Mouse (Mus musculus) stomach, embryonic 14.5 days (tissue): Measurements from ENCODE around the gene Gm20521. TPM values are rescaled to one million over a fixed set of nuclear protein-coding genes. Genes with fewer than 3 reads are reported as not detected.

Experiments
- ATAC-seq: fragments of 200-750 bp; cut with Nextera tagmentation; 2 replicates; pipeline ENCODE4 v1.8.0; 2017; ENCODE audit warnings: low read depth, moderate TSS enrichment; ENCODE audit not compliant: insufficient number of reproducible peaks, insufficient read depth, low FRiP score
- H3K27ac ChIP-seq: fragments of 300-500 bp; sonication (generic); 2 replicates; pipeline ENCODE4 v1.5.1; 2014; ENCODE audit warnings: mild to moderate bottlenecking, low read length, moderate library complexity, mixed read lengths
- H3K27me3 ChIP-seq: fragments of 300-500 bp; sonication (generic); 2 replicates; pipeline ENCODE4 v1.6.1; 2014; ENCODE audit warnings: low read length, control low read depth, mixed read lengths; ENCODE audit not compliant: control insufficient read depth, insufficient read depth
- H3K36me3 ChIP-seq: fragments of 300-500 bp; sonication (generic); 2 replicates; pipeline ENCODE4 v1.6.1; 2014; ENCODE audit warnings: mild to moderate bottlenecking, control low read depth, low read length, moderate library complexity, mixed read lengths; ENCODE audit not compliant: control insufficient read depth, insufficient read depth
- H3K4me1 ChIP-seq: fragments of 300-500 bp; sonication (generic); 2 replicates; pipeline ENCODE4 v1.6.1; 2014; ENCODE audit warnings: low read length, control low read depth, mixed read lengths; ENCODE audit not compliant: control insufficient read depth, insufficient read depth
- H3K4me2 ChIP-seq: fragments of 300-500 bp; sonication (generic); replicated peaks from 2 replicates; pipeline ENCODE4 v1.6.1; 2014; ENCODE audit warnings: low read depth, low read length, control low read depth
- H3K4me3 ChIP-seq: fragments of 300-500 bp; sonication (generic); 2 replicates; pipeline ENCODE4 v1.5.1; 2014; ENCODE audit warnings: low read depth, low read length, control low read depth
- H3K9ac ChIP-seq: fragments of 300-500 bp; sonication (generic); replicated peaks from 2 replicates; pipeline ENCODE4 v1.6.1; 2014; ENCODE audit warnings: low read depth, mild to moderate bottlenecking, control low read depth, low read length, moderate library complexity, mixed read lengths
- H3K9me3 ChIP-seq: fragments of 300-500 bp; sonication (generic); 2 replicates; pipeline ENCODE4 v1.6.1; 2016; ENCODE audit warnings: low read depth, low read length, control low read depth; ENCODE audit not compliant: control insufficient read depth
- WGBS: fragments of 180-500 bp; shearing (Covaris S2); extraction: QIAGEN DNeasy Blood & Tissue Kit; methylation state at CpG from one replicate; pipeline ENCODE4 v1.1.7; 2014; 5-methylcytosine and 5-hydroxymethylcytosine counted together
- polyA plus RNA-seq: library from polyadenylated mRNA; unstranded; fragments of >200 nt; fragmentation: Nextera tagmentation; extraction: Ambion mirVana; gene quantifications from 2 replicates; pipeline ENCODE4 v1.2.1, GENCODE M21; 2014

Gm20521 gene
- polyA plus RNA-seq, 1 experiment from 2014 or later = not detected

- Histone ChIP-seq H3K4me1 (peaks cover 5% of the 10 kb centered on the region; the same call in 1 of the 2 replicates), H3K27me3 (no peaks in the 10 kb centered on the region), H3K27ac (peak within 1 kb of the TSS; percentile 80; the same call in 1 of the 2 replicates), H3K4me3 (peak within 1 kb of the TSS; percentile 71), H3K36me3 (no peaks in the 10 kb centered on the region; the same call in 1 of the 2 replicates), H3K9me3 (no peaks in the 10 kb centered on the region), H3K9ac (peak within 1 kb of the TSS; percentile 57), H3K4me2 (peak within 1 kb of the TSS; percentile 96)
- WGBS = 0% methylated on average over 46 of the region's 61 CpGs
- ATAC-seq = peak; percentile 75
Measured at GRCm38 (mm10) chr14:54877048-54877715, 6.1 kb upstream of the Gm20521 start, which contains the start of gene Ppp1r3e. Gene Ppp1r3e, minus strand, starts transcription at chr14:54877550.

GRCm38 (mm10) chr14:54884022-54884712, 926 bp downstream of the Gm20521 start:
- Histone ChIP-seq H3K9ac (peak overlapping the region; percentile 79), H3K4me3 (peak overlapping the region; percentile 73), H3K9me3 (no peaks in the 10 kb centered on the region), H3K4me2 (peak overlapping the region; percentile 84), H3K4me1 (peaks cover 16% of the 10 kb centered on the region), H3K27ac (peak overlapping the region; percentile 97), H3K27me3 (no peaks in the 10 kb centered on the region), H3K36me3 (peaks cover 12% of the 10 kb centered on the region; the same call in 1 of the 2 replicates)
- ATAC-seq = 0 out of 2 replicates have a peak, but pooled peaks have one; percentile 2
- WGBS = 12% methylated on average over 21 of the region's 21 CpGs

GRCm38 (mm10) chr14:54885309-54885708, 2.1 kb downstream of the Gm20521 start:
- 90% methylated on average over 11 of the region's 11 CpGs for WGBS
- Histone ChIP-seq H3K4me1 (peaks cover 16% of the 10 kb centered on the region), H3K4me3 (no peak overlapping the region), H3K36me3 (peaks cover 12% of the 10 kb centered on the region; the same call in 1 of the 2 replicates), H3K4me2 (peak overlapping the region; percentile 12), H3K9me3 (no peaks in the 10 kb centered on the region), H3K9ac (no peak overlapping the region), H3K27ac (no peak overlapping the region), H3K27me3 (no peaks in the 10 kb centered on the region)
- no peak for ATAC-seq

GRCm38 (mm10) chr14:54892200-54892599, 9.0 kb downstream of the Gm20521 start, which contains the start of gene Pabpn1:
Gene Pabpn1, plus strand, starts transcription at chr14:54892500.
- 0 out of 2 replicates have a peak, but pooled peaks cover 3% of the 10 kb centered on the region for H3K4me1 ChIP-seq
- H3K27ac ChIP-seq = peak within 1 kb of the TSS; percentile 71
- peak within 1 kb of the TSS; percentile 40 for H3K4me2 ChIP-seq
- 93% methylated on average over 3 of the region's 3 CpGs for WGBS
- ATAC-seq = no peak
- peak within 1 kb of the TSS; percentile 12 for H3K9ac ChIP-seq
- no peaks in the 10 kb centered on the region for H3K27me3 ChIP-seq
- peak within 1 kb of the TSS; percentile 95 for H3K4me3 ChIP-seq
- no peaks in the 10 kb centered on the region for H3K9me3 ChIP-seq
- H3K36me3 ChIP-seq = peaks cover 18% of the 10 kb centered on the region

- Histone ChIP-seq H3K27ac (peak overlapping the region; percentile 97), H3K9me3 (no peaks in the 10 kb centered on the region), H3K4me3 (peak overlapping the region; percentile 95), H3K9ac (peak overlapping the region; percentile 99), H3K4me2 (peak overlapping the region; percentile 40), H3K4me1 (0 out of 2 replicates have a peak, but pooled peaks cover 6% of the 10 kb centered on the region), H3K36me3 (peaks cover 28% of the 10 kb centered on the region), H3K27me3 (no peaks in the 10 kb centered on the region)
- under 1% methylated on average over 38 of the region's 38 CpGs for whole genome bisulfite sequencing
- ATAC-seq = peak; percentile 98
Measured at GRCm38 (mm10) chr14:54893651-54894181, 10.5 kb downstream of the Gm20521 start.

- Histone ChIP-seq H3K4me1 (0 out of 2 replicates have a peak, but pooled peaks cover 6% of the 10 kb centered on the region), H3K27ac (peak overlapping the region; percentile 97), H3K4me2 (peak overlapping the region; percentile 49), H3K27me3 (no peaks in the 10 kb centered on the region), H3K9ac (peak overlapping the region; percentile 99), H3K4me3 (peak overlapping the region; percentile 95), H3K36me3 (peaks cover 28% of the 10 kb centered on the region), H3K9me3 (no peaks in the 10 kb centered on the region)
- peak; percentile 69 for ATAC-seq
- WGBS = under 1% methylated on average over 54 of the region's 54 CpGs
Measured at GRCm38 (mm10) chr14:54894296-54895151, 11.3 kb downstream of the Gm20521 start.

- H3K4me2 ChIP-seq = no peak overlapping the region
- WGBS = 51% methylated on average over 2 of the region's 2 CpGs
- no peak overlapping the region for H3K4me3 ChIP-seq
- 0 out of 2 replicates have a peak, but pooled peaks cover 6% of the 10 kb centered on the region for H3K4me1 ChIP-seq
- no peak for ATAC-seq
- H3K9ac ChIP-seq = no peak overlapping the region
- H3K36me3 ChIP-seq = peaks cover 28% of the 10 kb centered on the region
- peak overlapping the region; percentile 15; the same call in 1 of the 2 replicates for H3K27ac ChIP-seq
- no peaks in the 10 kb centered on the region for H3K27me3 ChIP-seq
- no peaks in the 10 kb centered on the region for H3K9me3 ChIP-seq
Measured at GRCm38 (mm10) chr14:54897445-54897844, 14.2 kb downstream of the Gm20521 start.
